ENCODE assay signal across 8 mouse cellular contexts in genomic region chr6:57534231-57534610, GRCm38 (mm10). TPM values are rescaled to one million over a fixed set of nuclear protein-coding genes. Genes with fewer than 3 reads are reported as not detected.
DNase-seq lines count a peak whose midpoint lies in the region; ATAC-seq lines count a peak whose summit lies in the region.

No protein-coding gene starts in this region.

- ATAC-seq in forebrain, embryonic 12.5 days (ENCODE audit: low FRiP score): no peak
- no peak for ATAC-seq in hindbrain, embryonic 13.5 days (ENCODE audit: low FRiP score)
- no peak for ATAC-seq in liver, embryonic 13.5 days (ENCODE audit: low read depth)
- no peak for ATAC-seq in neural tube, embryonic 14.5 days (ENCODE audit: low read depth)
- ATAC-seq in monocyte, adult 5-6 weeks (replicated peaks; ENCODE audit: insufficient number of reproducible peaks, low FRiP score, low TSS enrichment, poor library complexity, severe bottlenecking): no peak

- peak; percentile 41 to 46 for DNase-seq in layer of hippocampus, postnatal 10 days (ENCODE audit: low spot score in 2 of 2)
- DNase-seq in layer of hippocampus, adult 9-11 months: no peak
- DNase-seq in adrenal gland, postnatal 14 days: peak; percentile 63
- no peak for DNase-seq in liver, embryonic 13.5 days

- peak overlapping the region; percentile 73 for H3K4me2 ChIP-seq in forebrain, embryonic 12.5 days
- peak overlapping the region; percentile 70 for H3K4me2 ChIP-seq in hindbrain, embryonic 13.5 days
- H3K4me2 ChIP-seq in liver, embryonic 13.5 days: peak overlapping the region; percentile 88
- peak overlapping the region; percentile 62 for H3K4me2 ChIP-seq in neural tube, embryonic 14.5 days (ENCODE audit: low read depth, low read length)

- H3K9me3 ChIP-seq in forebrain, embryonic 12.5 days: no peaks in the 10 kb centered on the region
- H3K9me3 ChIP-seq in hindbrain, embryonic 13.5 days: no peaks in the 10 kb centered on the region
- H3K9me3 ChIP-seq in liver, embryonic 13.5 days (replicated peaks): no peaks in the 10 kb centered on the region
- no peaks in the 10 kb centered on the region for H3K9me3 ChIP-seq in neural tube, embryonic 14.5 days (ENCODE audit: control insufficient read depth, low read length)

- peaks cover 12% of the 10 kb centered on the region for H3K4me1 ChIP-seq in forebrain, embryonic 12.5 days
- H3K4me1 ChIP-seq in hindbrain, embryonic 13.5 days (replicated peaks): peaks cover 19% of the 10 kb centered on the region
- H3K4me1 ChIP-seq in liver, embryonic 13.5 days (replicated peaks): peaks cover 31% of the 10 kb centered on the region
- H3K4me1 ChIP-seq in neural tube, embryonic 14.5 days (ENCODE audit: control insufficient read depth, insufficient read depth, low read length): peaks cover 8% of the 10 kb centered on the region

- H3K9ac ChIP-seq in forebrain, embryonic 12.5 days: peak overlapping the region; percentile 80
- peak overlapping the region; percentile 79 for H3K9ac ChIP-seq in hindbrain, embryonic 13.5 days
- H3K9ac ChIP-seq in liver, embryonic 13.5 days: peak overlapping the region; percentile 67
- peak overlapping the region; percentile 74 for H3K9ac ChIP-seq in neural tube, embryonic 14.5 days (replicated peaks; ENCODE audit: low read depth, low read length)

- no peaks in the 10 kb centered on the region for H3K36me3 ChIP-seq in forebrain, embryonic 12.5 days (replicated peaks)
- H3K36me3 ChIP-seq in hindbrain, embryonic 13.5 days: no peaks in the 10 kb centered on the region
- H3K36me3 ChIP-seq in liver, embryonic 13.5 days: no peaks in the 10 kb centered on the region
- H3K36me3 ChIP-seq in neural tube, embryonic 14.5 days (ENCODE audit: control insufficient read depth, insufficient read depth, low read length): no peaks in the 10 kb centered on the region

- 13% methylated on average over 8 of the region's 8 CpGs for WGBS in forebrain, embryonic 12.5 days
- WGBS in hindbrain, embryonic 13.5 days: 6% methylated on average over 8 of the region's 8 CpGs
- WGBS in liver, embryonic 13.5 days (ENCODE audit: insufficient replicate concordance): 9% methylated on average over 8 of the region's 8 CpGs
- 3% methylated on average over 8 of the region's 8 CpGs for WGBS in neural tube, embryonic 14.5 days

- H3K27me3 ChIP-seq in forebrain, embryonic 12.5 days: no peaks in the 10 kb centered on the region
- no peaks in the 10 kb centered on the region for H3K27me3 ChIP-seq in hindbrain, embryonic 13.5 days
- no peaks in the 10 kb centered on the region for H3K27me3 ChIP-seq in liver, embryonic 13.5 days
- H3K27me3 ChIP-seq in neural tube, embryonic 14.5 days (ENCODE audit: control insufficient read depth, insufficient read depth, low read length): no peaks in the 10 kb centered on the region

- H3K4me3 ChIP-seq in forebrain, embryonic 12.5 days (replicated peaks): peak overlapping the region; percentile 70
- peak overlapping the region; percentile 72 for H3K4me3 ChIP-seq in hindbrain, embryonic 13.5 days
- peak overlapping the region; percentile 68 for H3K4me3 ChIP-seq in liver, embryonic 13.5 days (replicated peaks)
- H3K4me3 ChIP-seq in neural tube, embryonic 14.5 days (ENCODE audit: low read depth, low read length): peak overlapping the region; percentile 77

- H3K27ac ChIP-seq in forebrain, embryonic 12.5 days: no peak overlapping the region
- peak overlapping the region; percentile 84 for H3K27ac ChIP-seq in hindbrain, embryonic 13.5 days
- 0 out of 2 replicates have a peak overlapping the region, but pooled peaks have one; percentile 66 for H3K27ac ChIP-seq in liver, embryonic 13.5 days
- peak overlapping the region; percentile 72 for H3K27ac ChIP-seq in neural tube, embryonic 14.5 days (ENCODE audit: low read depth, low read length)

RNA-seq across cellular contexts. Expression of gene Ppm1k, which starts 1.0 kb away (rescaled TPM):
- 10 to 100 TPM; 27.4 to 29.8 TPM for total RNA-seq in layer of hippocampus, postnatal 10 days (2021)
- 43.1 and 44.9 TPM in 2 replicates for total RNA-seq in adrenal gland, postnatal 14 days (2021)
- polyA plus RNA-seq in forebrain, embryonic 12.5 days (2016; fragmentation: Nextera tagmentation; extraction: Ambion mirVana): 6.9 TPM in 2 replicates
- polyA plus RNA-seq in hindbrain, embryonic 13.5 days (2015; fragmentation: Nextera tagmentation; extraction: Ambion mirVana): 6.1 and 6.9 TPM in 2 replicates
- polyA plus RNA-seq in liver, embryonic 13.5 days (2015; fragmentation: Nextera tagmentation; extraction: Ambion mirVana): 2.5 and 2.7 TPM in 2 replicates
- polyA plus RNA-seq in neural tube, embryonic 14.5 days (2014; fragmentation: Nextera tagmentation; extraction: Ambion mirVana): 8.4 and 9.4 TPM in 2 replicates
- 11.2 to 50.5 TPM (median 12.1 TPM) in 3 replicates for total RNA-seq in monocyte, adult 5-6 weeks (2017)

RNA-seq across cellular contexts. Expression of gene Herc6, which starts 46.6 kb away (rescaled TPM):
- 1 to 10 TPM; 2.9 to 3.2 TPM for total RNA-seq in layer of hippocampus, postnatal 10 days (2021)
- total RNA-seq in adrenal gland, postnatal 14 days (2021): 13.2 and 14.7 TPM in 2 replicates
- polyA plus RNA-seq in forebrain, embryonic 12.5 days (2016; fragmentation: Nextera tagmentation; extraction: Ambion mirVana): 2.5 and 2.8 TPM in 2 replicates
- 0.95 and 1.1 TPM in 2 replicates for polyA plus RNA-seq in hindbrain, embryonic 13.5 days (2015; fragmentation: Nextera tagmentation; extraction: Ambion mirVana)
- 3.1 and 4.9 TPM in 2 replicates for polyA plus RNA-seq in liver, embryonic 13.5 days (2015; fragmentation: Nextera tagmentation; extraction: Ambion mirVana)
- polyA plus RNA-seq in neural tube, embryonic 14.5 days (2014; fragmentation: Nextera tagmentation; extraction: Ambion mirVana): 0.44 and 1.2 TPM in 2 replicates
- 19.4 to 42.9 TPM (median 38.9 TPM) in 3 replicates for total RNA-seq in monocyte, adult 5-6 weeks (2017)

Comparison
In these comparisons a context has a peak if more than half of its experiments do, and no peak if none do; other contexts are left out.
1. DNase-seq: peak in layer of hippocampus, postnatal 10 days (2 of 2) and adrenal gland, postnatal 14 days (single experiment); none in layer of hippocampus, adult 9-11 months (single experiment) and liver, embryonic 13.5 days (single experiment).
2. Peak in every context shown above with its lines, with median percentiles within 50 percentile points of each other: H3K4me2 ChIP-seq, H3K4me3 ChIP-seq and H3K9ac ChIP-seq.